Mouse (Mus musculus): Measurements from ENCODE around the gene Lgmn.

The Lgmn gene

DNA sequence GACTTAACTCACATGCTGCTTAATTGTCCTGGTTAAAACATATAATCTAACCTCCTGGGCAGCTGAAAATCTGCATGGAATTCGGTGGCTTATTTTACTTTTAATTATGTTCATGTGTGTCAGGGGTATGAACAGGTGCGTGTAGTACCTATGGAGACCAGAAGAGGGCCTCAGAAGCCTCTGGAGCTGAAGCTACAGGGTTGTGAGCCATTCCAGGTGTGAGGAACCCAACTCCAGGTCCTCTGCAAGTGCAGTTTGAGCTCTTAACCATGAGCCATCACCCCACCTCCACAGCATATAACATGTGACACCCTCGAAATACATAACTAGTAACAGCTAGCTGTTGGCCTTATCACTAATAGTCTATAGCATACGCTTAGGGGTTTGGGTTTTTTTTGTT is 47.6 kb downstream of the Lgmn start:
- DNase-seq (ENCODE audit: low read depth, low spot score), result peak; percentile 61

DNA sequence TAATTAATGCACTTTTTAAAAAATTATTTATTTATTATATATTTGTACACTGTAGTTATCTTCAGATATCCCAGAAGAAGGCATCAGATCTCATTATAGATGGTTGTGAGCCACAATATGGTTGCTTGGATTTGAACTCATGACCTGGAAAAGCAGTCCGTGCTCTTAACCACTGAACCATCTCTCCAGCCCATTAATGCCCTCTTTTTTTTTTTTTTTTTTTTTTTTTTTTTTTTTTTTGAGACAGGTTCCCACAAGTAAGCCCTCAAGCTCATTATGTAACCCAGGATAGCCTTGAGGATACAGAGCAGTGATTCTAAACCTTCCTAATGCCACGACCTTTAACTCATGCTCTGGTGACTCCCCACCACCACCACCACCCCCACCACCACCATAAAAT is 48.5 kb downstream of the Lgmn start:
- DNase-seq (ENCODE audit: low read depth, low spot score), result no peak

DNA sequence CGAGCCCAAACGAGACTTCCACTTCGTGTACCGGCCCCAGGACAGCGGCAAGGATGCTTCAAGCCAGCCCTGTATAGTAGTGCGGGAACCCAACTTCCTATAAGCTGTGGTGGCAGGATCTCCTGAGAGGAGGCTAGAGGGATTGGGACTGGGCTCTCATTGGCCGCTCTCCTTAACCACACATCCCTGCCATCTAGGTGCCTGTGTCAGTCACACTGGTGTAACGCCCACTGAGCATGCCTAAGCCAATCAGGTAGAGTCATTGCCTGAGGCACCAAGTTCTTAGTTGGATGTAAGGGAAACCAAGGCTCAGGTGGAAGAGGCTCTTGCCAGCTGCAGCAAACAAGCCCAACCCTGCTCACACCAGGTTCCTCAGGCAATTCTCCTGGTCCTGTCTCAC is 49.6 kb downstream of the Lgmn start:
- DNase-seq (ENCODE audit: low read depth, low spot score), result no peak

DNA sequence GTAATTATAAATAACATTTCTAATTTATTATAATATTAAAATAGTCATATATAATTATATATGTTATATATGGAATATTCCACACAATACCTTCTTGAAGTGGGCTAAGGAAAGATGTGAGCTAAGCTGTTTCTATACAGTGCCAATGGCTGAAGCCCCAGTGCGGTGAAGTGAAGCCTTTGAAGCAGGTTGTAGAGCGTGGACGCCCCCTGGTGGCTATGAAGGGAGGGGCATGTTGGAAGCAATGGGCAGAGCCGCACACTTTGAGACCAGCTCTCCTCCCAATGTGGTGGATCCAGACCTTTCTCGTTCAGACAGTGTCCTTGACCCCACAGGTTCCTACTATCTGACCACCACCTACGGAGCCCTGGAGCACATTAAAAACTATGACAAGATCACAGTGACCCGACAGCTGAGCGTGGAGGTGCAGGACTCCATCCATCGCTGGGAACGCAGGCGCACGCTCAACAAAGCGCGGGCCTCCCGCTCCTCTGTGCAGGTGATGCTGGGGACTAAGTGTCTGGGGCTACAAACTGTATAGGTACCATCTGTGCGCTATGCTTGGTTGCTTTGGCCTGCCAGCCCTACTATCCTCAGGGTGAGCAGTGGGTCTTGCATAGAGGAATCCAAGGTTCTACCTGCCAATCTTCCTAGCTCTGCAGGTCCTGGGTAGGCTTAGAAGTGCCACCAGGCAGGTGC is 52.2 kb downstream of the Lgmn start:
- peak; percentile 74 for DNase-seq (ENCODE audit: low read depth, low spot score)

DNA sequence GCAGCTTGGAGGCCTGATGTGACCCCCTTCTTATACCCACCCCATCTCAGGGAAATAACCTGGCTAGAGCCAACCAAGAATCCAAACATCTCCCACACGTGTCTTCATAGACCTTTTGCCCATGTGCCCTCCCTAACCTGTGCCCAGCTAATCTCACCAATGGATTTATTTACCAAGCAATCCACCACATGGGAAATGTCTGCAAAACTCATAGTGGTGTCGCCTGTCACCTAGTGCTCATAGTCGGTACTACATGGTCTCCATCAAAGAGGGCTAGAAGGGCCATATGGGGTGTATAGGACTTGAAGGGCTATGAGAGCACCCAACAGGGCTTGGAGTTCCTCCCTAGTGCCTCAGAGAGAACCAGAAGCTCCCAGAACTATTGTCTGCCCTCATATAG is 54.8 kb downstream of the Lgmn start:
- DNase-seq (ENCODE audit: low read depth, low spot score), result peak; percentile 64

DNA sequence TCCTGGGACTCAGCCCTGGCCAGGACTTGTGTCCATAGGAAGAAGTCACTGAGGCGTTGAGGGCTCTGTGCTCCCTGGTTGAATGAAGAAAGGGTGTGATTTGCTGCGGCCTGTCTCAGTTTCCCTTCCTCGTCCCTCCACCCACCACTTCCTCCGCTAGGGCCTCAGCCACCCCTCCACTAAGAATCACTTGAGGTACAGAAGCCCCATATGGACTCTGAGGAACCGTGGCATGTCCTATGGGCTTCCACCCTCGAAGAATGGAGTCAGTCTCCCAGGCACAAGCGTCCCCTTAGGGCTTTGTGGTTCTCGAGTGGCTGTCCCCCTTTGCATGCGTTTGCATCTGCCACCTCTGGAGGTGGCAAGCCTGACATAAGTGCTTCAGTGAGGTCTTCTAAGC is 56.3 kb downstream of the Lgmn start:
- peak; percentile 36 for DNase-seq (ENCODE audit: low read depth, low spot score)

DNA sequence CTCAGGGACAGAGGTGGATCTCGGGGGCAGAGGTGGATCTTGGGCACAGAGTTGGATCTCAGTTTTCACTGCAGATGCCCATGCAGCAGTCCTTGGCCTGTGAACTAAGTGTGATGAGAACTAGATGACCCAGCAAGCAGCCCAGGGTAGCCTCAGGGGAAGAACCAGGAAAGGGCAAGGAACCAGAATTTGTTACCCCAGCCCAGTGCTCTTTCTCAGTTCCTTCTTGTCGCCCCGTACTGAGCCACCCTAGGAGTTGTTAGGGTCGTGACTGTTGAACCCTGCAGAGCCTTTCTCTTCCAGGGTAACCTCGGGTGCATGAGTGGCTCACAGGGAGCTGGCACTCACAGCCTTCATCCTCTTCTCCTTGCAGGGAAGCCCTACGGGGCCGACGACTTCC is 57.4 kb downstream of the Lgmn start:
- no peak for DNase-seq (ENCODE audit: low read depth, low spot score)

DNA sequence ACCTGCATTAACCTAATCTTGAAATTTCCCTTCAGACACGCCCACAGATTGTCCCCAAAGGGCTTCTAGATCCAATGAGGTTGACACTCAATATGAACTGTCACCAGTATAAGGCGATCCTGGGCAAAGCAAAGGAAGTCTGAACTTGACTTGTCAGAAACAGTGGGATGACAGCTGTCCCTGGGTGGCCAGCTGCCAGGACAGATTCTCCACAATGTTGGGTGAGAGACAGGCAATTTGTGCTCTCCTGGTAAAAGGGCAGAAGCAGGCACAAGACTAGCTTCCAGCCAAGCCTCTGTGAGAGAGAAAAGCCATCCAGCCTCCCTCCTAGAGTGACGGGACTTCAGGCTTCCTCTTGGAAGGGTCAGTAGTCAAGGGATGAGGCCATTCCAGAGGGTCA is 67.3 kb downstream of the Lgmn start:
- DNase-seq (ENCODE audit: low read depth, low spot score), result no peak

DNA sequence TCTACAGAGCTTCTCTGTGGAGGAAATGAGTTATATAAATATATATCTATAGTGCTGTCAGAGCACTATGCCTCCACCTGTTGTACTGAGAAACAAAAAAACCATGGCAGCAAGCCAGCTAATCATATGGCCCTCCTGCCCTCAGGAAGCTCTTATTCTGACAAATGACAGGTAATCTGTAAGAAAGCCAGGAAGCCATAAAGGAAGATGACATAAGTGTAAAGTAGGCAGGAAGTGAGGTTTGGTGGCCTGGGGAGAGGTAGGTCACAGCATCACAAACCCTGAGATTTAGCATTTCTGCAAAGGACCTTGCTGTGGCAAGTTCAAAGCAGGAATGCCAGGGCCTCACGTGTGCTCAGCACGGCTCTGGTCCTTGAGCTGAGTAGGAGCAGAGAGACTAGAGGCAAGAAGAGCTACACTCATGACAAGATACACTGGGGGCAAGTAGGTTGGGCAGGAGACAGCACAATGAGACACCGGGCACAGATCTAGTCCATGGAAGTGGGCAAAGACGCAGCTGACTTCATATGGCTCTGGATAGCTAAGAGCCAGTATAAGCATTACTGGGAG is 68.6 kb downstream of the Lgmn start:
- DNase-seq (ENCODE audit: low read depth, low spot score), result no peak

DNA sequence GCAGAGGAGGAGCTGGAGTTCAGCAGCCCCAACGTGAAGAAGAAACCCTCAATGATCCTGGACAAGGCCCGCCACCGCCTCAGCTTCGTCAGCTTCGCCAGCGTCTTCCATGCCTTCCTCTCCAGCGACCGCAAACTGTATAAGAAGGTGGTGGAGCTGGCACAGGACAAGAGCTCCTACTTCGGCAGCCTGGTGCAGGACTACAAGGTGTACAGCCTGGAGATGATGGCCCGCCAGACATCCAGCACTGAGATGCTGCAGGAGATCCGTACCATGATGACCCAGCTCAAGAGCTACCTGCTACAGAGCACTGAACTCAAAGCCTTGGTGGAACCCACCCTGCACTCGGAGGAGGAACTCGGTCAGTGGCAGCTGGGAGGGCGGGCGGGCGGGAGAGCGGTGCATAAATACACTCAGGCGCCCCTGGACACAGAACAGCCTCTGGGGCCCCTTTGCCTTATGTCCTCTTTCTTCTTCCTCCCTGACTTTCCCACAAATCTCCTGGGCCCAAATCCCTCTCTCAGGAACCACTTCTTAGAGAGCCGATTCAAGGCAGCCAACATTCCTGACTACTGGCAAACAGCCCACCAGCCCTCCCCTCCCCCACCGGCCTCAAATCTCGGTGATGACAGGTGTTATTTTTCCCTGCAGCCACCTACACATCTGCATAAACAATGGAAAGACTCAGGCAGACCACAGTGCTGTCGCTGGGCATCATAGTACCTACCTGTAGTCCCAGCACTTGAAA is 70.0 kb downstream of the Lgmn start:
- no peak for DNase-seq (ENCODE audit: low read depth, low spot score)

DNA sequence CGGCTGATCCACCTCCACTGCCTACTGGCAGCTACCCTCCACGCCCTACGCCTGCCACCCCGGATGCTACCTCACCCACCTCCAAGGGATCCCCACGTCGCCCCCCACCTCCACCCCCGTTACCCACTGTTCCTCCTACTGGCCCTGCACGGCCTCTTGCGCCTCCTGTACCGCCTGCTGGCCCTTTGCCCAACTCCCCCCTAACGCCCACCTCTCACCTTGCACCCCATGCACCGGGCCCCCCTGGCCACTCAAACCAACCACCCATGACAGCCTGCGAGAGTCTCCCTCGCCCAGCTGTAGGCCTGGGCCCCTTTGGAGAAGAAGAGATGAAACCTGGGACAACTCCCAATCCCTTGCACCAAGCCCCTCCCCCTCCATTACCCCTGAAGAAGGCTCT is 71.1 kb downstream of the Lgmn start:
- DNase-seq (ENCODE audit: low read depth, low spot score), result no peak

DNA sequence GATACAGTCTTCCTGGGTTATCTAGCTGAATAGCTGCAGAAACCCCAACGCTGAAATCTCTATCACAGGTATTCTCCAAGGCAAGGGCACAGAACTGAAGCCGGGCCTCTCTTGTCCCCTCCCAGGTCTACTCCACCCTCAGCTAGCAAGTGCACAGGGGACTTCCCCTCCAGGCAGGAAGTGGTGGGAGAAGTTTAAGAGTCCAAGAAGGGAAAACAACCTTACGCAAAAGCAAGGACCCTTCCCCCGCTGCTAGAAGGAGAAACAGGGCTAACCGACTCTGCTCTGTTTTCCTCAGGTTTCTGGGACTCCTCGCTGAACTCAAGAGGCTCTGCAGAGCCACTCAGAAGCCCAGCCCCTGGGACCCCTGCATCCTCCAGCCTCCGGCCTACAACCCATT is 71.5 kb downstream of the Lgmn start:
- DNase-seq (ENCODE audit: low read depth, low spot score), result no peak

DNA sequence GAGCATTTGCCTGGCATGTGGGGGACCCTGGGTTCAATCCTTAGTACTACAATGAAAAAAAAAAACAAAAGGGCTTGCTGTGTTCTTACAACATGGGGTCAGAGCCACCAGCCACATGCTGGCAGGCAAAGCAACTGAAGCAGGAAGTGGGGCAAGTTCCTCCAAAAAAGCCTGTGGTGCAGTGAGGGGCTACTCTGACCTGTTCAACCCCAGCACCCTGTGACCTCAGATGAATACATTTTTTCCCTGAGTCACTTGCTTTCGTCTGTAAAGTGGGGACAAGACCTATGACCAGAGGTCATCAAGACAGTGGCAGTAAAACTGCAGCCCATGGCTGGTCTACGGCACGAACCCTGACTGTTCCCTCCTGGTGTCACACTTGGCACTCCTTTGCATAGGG is 72.5 kb downstream of the Lgmn start:
- no peak for DNase-seq (ENCODE audit: low read depth, low spot score)

DNA sequence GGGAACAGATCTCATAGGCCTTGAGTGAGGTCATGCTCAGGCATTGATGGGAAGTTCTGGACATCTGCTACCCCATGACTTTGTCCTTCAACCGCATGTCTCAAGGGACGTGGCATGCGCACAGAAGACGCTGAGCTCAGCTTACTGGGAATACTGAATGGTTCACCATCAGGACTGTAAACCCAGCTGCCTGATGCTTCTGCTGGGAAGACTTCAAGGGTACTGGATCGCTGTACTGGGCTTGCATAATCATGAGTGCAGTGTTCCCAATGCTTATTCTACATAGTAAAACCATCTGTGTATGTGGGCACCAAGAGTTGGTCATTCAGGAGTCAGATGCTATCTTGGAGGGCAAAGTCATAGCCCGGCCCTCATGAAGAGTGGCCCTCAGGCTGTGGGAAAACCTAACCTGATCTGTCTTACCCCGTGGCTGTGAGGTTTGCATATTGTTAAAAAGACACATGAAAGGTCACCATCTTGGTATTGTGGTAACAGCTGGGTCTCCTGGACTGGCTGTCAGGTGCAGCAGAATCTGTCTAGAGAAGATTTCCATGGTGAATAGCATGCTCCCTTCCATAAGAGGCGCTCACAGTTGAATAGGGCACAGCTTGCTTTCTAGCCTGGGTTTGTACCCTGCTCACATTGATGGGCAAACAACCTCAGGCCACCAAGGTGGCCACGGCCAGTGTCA is 73.3 kb downstream of the Lgmn start:
- no peak for DNase-seq (ENCODE audit: low read depth, low spot score)

DNA sequence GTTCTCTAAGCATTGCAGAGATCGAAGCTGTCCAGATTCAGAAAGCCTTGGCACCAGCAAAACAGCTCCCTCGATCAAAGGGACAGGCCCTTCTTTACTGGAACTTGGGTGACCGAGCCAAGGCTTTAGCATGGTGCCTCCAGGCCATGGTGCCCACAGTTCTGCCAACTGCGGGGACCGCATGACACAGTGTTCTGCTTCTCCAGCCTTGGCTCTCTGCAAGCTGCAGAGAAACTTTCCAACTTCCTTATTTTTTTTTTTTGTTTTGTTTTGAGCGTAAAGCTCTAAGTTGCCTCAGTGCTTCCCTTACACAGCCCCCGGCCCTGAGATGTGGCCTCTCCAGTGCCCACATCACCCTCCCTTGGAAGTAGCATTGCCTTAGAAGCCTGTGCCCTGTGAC is 74.6 kb downstream of the Lgmn start:
- peak; percentile 58 for DNase-seq (ENCODE audit: low read depth, low spot score)

DNA sequence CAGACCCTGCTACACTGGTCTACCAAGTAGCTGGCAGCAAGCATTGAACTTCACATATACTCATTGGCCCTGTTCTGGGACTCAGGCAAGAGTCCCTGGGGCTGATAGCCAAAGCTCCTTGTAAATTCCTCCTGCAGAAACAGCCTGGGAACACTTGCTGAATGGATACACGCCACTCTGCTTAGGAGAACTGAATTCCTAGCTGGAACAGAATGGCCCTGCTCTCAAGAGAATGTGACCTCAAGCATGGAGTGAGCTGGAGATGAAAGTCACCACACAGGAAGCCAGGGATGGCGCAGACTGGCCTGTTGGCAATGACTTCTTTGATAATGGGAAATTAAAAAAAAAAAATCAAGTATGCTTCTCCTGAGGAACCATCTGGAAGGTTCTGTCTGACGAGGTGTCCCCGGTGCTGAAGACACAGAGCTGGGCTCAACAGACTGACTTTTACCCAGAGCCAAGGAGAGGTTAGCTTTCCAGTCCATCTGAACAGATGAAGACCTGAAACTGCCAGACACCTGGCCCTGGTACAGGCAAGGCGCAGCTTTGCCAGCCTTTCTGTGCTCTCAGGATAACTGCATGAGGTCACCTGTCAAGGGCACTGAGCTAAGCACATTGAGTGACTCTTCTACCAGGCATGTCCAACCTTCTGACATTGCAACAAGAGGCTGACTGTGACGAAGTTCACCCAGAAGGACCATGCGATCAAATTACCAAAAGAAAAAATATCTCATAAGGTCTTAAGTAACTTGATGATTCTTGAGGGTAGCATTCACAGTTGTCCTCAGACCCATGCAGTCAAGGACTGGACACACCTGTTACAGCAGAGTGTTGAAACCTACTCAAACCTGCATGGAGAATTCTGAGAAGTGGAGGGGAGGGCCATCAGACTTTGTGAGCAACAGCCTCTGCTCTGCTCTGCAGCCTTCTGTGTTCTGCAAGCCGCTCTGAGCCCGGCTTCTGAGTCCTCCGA is 78.1 kb downstream of the Lgmn start:
- no peak for DNase-seq (ENCODE audit: low read depth, low spot score)

DNA sequence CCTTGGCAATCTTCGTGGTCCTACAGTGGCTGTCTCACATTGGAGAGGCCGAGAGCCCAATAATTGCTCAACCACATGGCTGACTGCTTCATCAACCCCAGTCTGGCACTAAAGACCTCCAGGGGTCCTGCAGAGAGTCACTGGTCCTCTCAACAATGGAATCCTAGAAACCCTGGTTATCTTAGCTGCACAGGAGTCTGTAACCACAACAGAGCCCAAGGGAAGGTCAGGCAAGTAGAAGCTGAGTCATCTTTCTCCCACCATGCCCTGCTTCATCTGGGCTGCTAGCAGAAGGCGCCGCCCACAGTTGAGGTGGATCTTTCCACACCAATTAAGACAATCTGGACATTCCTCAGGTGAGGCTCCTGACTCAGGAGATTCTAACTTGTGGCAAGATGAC is 80.2 kb downstream of the Lgmn start:
- no peak for DNase-seq (ENCODE audit: low read depth, low spot score)

DNA sequence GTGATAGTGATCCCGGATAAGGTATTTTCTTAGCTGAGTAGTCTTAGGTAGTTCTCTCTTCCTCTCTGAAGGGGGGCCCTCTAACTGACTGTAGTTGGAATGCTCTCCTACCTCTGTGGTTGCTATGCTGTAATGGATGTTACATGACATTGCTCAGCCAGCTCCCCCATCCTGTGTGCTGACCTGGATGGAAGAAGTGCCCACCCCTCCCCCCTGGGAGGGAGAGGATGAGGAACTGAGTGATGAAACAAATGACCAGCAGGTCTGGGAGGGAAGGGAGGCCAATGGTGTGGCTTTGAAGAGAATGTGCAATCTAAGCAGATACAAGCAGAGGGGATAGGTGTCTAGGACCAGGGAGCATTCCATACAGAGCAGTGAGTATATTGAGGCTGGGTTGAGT is 82.8 kb downstream of the Lgmn start:
- no peak for DNase-seq (ENCODE audit: low read depth, low spot score)

DNA sequence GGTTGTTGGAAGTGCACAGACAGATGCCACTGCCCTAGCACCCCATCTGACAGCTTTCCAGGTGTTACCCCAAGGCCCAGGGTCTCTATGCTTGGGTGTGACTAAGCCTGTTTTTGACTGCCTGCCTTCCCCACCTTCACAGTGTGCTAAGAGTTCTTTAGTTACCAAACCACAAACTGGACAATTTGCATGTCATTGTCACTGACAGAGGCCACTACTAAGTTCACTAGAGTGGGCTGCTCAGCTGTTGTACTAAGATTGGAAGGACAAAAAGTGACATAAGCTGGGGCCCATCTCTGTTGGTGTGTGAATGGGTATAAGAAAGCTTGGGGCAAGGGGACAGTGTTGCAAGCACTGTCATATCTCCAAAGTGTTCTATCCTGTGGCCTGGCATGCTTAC is 83.8 kb downstream of the Lgmn start:
- peak; percentile 47 for DNase-seq (ENCODE audit: low read depth, low spot score)

DNA sequence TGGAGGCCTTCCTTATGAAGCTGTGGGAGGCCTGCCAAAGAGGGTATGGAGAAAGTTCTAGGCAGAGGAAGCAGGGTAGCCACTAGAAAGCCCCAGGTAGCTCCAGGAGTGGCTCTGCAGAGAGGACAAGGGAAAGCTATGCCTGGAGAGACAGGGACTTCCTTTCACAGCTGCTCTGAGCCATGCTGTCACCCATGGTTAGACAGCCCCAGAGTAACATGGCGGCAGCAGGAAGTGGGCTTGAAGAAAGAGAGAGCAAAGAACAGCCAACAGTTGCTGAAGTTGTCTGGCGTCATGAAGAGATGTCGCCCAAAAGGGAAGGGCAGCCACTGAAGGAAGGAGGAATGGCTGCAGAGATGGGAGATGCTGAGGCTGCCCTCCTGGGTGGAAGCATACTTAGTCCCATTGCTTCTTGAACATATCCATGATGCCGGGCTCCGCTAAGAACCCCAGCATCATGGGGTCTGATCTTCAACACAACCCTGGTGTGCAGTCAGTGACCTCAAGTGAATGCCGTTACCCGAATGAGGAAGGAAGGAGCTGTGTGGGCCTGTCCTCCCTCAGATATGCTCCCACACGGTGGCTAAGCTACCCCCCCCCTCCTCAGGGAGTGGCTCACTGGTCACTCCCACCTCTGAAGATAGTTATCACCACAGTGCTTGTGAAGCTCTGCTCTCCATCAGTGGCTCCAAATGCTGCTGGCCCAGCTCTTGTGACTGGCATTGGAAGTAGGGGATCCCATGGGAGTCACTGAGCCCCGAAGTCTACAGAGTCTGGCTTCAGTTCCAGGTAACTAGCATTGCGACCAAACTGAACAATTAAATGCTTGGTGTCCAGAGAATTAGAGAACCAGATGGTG is 85.3 kb downstream of the Lgmn start:
- DNase-seq (ENCODE audit: low read depth, low spot score), result no peak

Measured in A20 (cell line).